Mouse (Mus musculus) c-Kit-positive CD71-negative TER-119-negative erythroid progenitor cells, embryonic 14.5 days (primary cell): ENCODE data around the gene Tbxas1.

ENCODE experiments used
- DNase-seq: peaks from one replicate; pipeline ENCODE4 v3.0.0-alpha.2; 2013; ENCODE audit warnings: low read depth

Gene Tbxas1

GRCm38 (mm10) chr6:38853561-38853992 is 21.6 kb upstream of the Tbxas1 start:
- DNase-seq: no peak

- DNase-seq: no peak
Observed at GRCm38 (mm10) chr6:38859819-38860218, 15.4 kb upstream of the Tbxas1 start.

GRCm38 (mm10) chr6:38860301-38860700 is 14.9 kb upstream of the Tbxas1 start:
- DNase-seq: no peak

DNA sequence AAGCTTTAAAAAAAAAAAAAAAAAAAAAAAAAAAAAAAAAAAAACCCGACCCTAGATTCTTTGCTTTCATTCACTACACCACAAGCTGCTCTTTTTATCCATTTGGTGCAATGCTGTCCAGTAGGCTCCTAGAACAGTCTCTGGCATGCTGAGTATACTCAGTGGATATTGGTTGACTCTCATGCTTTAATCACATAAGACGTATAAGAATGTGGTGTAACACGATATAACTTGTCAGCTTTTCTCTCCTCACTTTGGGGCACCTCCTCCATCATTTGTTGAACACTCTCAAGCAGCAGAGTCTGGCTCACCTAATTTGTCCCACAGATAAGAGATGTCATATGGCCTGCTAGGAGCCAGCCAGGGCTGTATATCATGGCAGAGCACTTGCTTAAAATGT is 11.6 kb upstream of the Tbxas1 start:
- DNase-seq: no peak

DNA sequence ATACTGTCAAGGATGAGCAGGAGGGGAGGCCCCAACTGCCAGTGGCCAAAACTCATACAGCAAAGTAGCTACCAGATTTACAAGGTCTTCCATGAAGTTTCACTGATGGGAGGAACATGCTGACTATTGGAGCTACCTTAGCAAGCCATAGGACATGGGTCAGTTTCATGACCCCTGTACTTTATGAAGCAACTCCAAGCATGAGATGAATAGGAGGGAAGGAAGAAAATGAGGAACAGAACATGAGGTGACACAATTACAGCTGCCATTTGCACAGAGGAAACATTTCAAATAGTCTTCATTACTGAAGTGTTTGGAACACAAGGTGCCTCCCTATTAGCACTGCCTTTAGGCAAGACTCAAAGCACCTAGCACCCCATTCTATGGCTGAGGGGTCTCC is 9.4 kb upstream of the Tbxas1 start:
- DNase-seq: no peak

- DNase-seq: no peak
Observed at GRCm38 (mm10) chr6:38866357-38866756, 8.8 kb upstream of the Tbxas1 start.

- DNase-seq: no peak
Observed at GRCm38 (mm10) chr6:38866761-38867160, 8.4 kb upstream of the Tbxas1 start.

DNA sequence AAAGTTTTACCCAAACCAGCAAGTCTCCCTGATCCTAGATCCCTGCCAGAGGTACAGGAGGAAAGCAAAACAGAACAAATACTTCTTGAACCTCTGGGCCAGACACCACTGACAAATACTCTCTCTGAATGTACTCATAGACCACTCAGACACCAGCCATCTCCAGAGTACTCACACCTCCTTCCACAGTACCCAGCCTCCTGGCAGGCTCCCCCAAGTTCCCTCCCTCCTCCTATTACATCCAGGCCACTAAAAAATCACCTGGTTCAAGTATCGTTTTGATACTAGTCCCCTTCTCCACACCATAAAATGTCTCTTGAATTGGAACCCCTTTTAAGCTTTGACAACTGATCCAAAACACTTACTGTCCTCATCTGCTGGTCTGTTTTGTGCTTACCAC is 7.9 kb upstream of the Tbxas1 start:
- no peak for DNase-seq

- no peak for DNase-seq
Observed at GRCm38 (mm10) chr6:38868974-38869373, 6.2 kb upstream of the Tbxas1 start.

GRCm38 (mm10) chr6:38870070-38870469 is 5.1 kb upstream of the Tbxas1 start:
- no peak for DNase-seq

DNA sequence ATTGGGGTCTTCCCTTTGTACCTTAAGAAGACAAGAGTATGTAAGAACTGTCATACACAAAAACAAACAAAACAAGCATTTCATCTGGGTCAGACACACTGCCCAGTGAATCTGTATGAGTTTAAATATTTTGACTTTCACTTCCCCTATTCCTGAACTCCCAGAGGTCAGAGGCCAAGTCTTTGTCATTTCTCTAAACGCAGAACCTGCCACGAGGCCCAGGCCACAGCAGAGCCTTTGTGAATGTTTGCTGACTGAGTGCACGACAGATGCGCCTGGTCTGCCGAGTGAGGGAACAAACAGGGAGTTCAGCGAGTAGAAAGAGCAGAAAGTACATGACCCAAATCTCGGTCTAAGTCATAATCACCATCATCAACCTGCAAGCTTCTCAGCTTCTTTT is 4.2 kb upstream of the Tbxas1 start:
- DNase-seq: no peak

DNA sequence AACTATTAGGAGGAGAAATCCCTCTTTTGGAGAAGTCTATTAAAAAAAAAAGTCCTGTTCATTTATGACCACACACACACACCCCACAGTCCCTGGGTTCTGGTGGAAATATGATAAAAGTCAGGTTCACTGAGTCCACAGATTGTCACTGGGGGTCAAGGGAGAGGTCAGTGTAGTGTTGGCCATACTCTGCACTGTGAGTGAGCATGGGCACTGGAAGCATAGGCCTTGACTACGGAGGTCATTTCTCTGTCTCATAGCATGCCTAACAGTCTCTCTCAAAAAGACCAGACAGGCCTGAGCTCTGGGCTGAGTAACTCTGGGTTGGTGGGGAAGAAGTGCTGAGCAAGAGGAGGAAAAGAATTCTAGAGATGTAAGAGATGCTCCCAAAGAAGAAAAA is 1.9 kb upstream of the Tbxas1 start:
- DNase-seq: no peak

DNA sequence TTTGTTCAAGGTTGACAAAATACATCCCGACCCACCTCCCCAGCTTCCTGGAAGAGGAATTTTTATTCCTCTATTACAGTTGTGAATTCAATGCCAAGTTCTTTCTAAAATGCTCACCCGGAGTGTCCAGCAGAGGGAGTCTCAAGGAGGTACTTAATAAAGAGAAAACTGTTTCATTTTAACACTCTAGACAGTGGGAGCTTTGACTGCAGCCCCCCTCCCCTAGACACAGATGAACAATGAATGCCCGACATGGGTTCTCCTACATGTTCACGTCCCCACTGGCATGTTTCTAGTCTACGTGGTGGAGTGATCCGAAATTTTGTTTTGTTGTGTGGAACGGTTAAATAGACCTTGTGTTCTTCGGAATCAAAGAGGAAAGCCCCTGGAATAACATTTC is 1.2 kb upstream of the Tbxas1 start:
- DNase-seq: peak; percentile 68

GRCm38 (mm10) chr6:38874565-38875257 is 493 bp upstream of the Tbxas1 start:
- DNase-seq: no peak

GRCm38 (mm10) chr6:38876071-38876911 is 1.1 kb downstream of the Tbxas1 start, which contains the start of gene Hipk2:
Hipk2 (minus strand) TSS chr6:38876165.
- DNase-seq: peak; percentile 58

DNA sequence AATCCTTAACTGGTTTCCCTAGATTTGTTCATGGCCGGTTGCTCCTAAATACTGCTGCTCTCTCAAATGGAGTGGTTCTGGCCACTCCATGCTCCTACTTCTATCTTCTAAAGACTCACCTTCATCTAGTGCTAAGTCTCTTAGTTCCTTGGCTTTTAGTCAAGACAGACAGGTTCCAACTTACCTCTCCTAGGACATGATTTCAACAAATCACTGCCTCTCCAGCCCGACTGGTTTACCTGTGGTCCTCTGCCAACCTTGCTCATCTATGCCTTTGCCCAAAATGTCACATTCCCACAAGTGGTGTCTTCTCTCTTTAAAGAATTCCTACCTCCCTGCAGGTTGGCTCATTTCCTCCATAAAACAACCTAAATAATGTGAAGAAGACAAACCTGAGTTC is 2.5 kb downstream of the Tbxas1 start:
- no peak for DNase-seq

DNA sequence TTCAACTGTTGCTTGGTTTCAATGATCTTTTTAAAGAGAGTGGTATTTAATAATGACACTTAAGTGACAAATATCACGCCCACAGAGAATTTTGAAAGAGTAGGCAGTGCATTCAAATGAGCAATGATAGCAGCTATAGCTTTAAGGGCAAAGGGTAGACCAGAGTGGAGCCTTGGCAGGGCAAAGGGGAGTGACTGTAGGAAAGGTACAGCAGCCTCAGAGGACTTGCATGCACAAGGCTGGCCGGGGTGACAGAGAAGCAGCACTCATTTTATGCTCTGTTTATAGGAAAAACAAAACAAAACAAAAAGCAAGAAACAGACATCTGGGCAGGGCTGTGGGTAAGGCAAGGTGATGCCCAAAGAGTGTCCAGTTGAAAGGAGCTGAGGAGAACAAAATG is 6.3 kb downstream of the Tbxas1 start:
- DNase-seq: no peak

DNA sequence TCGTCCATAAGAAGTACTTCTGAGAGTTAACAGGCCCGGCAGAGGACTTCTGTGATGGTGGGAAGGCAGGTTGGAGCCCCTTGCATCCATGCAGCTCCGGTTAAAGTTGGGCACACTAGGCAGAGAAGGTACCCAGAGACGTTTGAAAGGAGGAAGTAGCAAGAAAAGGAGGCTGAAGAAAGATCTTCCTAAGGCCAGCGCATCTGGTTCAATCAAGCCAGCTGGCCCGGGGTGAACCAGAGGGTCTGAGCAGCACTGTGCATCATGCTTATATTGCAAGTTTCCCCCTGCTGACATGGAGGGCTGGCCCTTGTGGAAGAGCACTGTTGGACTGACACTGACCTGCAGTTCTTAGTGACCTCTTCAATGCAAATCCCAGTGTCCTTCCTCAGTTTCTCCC is 6.8 kb downstream of the Tbxas1 start:
- DNase-seq: no peak

DNA sequence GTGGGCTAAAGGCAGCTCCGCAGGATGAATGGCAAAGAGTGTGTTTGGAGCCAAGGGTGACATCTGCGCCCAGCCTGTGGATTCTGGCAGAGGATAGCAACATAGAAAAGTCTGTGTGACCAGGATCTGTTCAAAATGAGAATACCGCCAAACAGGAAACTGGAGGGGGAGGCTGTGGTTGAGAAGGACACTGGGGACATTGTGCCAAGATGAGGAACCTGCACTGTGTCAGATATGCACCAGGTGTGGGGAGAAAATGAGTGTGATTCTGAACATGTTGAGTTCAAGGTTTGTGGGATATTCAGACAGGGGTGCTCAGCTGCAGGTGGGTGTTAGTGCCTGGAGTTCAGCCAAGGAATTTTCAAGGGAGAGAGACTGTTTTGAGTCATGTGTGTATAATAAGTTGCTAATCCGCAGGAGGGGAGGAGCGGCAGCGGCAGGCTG is 7.5 kb downstream of the Tbxas1 start:
- no peak for DNase-seq

GRCm38 (mm10) chr6:38884482-38884881 is 9.3 kb downstream of the Tbxas1 start:
- DNase-seq: no peak

- no peak for DNase-seq
Observed at GRCm38 (mm10) chr6:38885132-38885531, 9.9 kb downstream of the Tbxas1 start.

GRCm38 (mm10) chr6:38887436-38887835 is 12.2 kb downstream of the Tbxas1 start:
- no peak for DNase-seq

- DNase-seq: no peak
Observed at GRCm38 (mm10) chr6:38889156-38889555, 14.0 kb downstream of the Tbxas1 start.
